In the genomic region with DNA sequence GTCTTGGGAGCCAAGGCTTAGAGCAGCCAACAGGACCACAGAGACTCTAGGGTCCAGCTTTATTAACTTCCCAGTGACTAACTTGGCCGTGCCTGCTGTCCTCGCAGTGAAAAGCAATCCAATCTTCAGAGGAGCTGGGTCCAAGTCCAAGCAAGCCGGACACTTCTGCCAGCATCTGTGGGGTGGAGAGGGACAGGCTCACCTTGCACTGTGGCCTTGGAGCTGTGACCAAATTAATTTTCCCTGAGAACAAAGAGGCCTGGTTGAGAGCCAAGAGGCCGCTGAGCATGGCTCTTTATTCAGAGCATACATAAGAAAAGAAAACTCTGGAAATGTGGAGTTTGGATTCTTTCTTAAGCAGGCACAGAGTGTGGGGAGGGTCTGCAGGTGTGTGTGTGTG, we compare ENCODE assay signal across 15 mouse cellular contexts.
DNase-seq lines count a peak whose midpoint lies in the region; ATAC-seq and TF ChIP-seq lines count a peak whose summit lies in the region.
"Had no signal": no experiment of that assay in that cellular context is flagged by ENCODE, and none has a peak within 500 bp of the region (broad histone marks: within the 10 kb centered on the region; RNA-seq: fewer than 3 reads in every experiment).

No protein-coding gene starts in this region.

- intact Hi-C loops in gastrocnemius, postnatal 14 days (cut with DNase I; ENCODE audit: low total_unique reads), result no loop called here

- H3K9ac ChIP-seq in hindbrain, postnatal 0 days (replicated peaks; ENCODE audit: low read length), result no peak overlapping the region
- H3K9ac ChIP-seq in hindbrain, embryonic 13.5 days, result no peak overlapping the region
- H3K9ac ChIP-seq: liver, postnatal 0 days; neural tube, embryonic 13.5 days had no signal

- peak; percentile 16 for DNase-seq in gastrocnemius, postnatal 25 days
- no peak for DNase-seq in gastrocnemius, postnatal 14 days
- DNase-seq in hindbrain, postnatal 0 days (ENCODE audit: low spot score), result peak; percentile 46
- DNase-seq in adrenal gland, postnatal 10 days, result peak; percentile 38
- peak; percentile 27 to 59 for DNase-seq in adrenal gland, postnatal 36 days
- DNase-seq in embryo, embryonic 11 days, result no peak
- DNase-seq: cerebellum, adult 9-11 months; kidney, adult 9 months; kidney, postnatal 4 days; liver; liver, postnatal 0 days; lung, postnatal 14 days; right cerebral cortex, postnatal 14 days had no signal

- H3K4me2 ChIP-seq in hindbrain, postnatal 0 days (ENCODE audit: low read depth, low read length), result no peak overlapping the region
- H3K4me2 ChIP-seq in hindbrain, embryonic 13.5 days, result no peak overlapping the region
- H3K4me2 ChIP-seq: neural tube, embryonic 13.5 days had no signal

- peaks cover 11% of the 10 kb centered on the region; the same call in 1 of the 2 replicates for H3K4me1 ChIP-seq in hindbrain, postnatal 0 days (ENCODE audit: insufficient read depth, low read length)
- peaks cover 38% of the 10 kb centered on the region for H3K4me1 ChIP-seq in hindbrain, embryonic 13.5 days (replicated peaks)

- H3K27ac ChIP-seq in hindbrain, postnatal 0 days, result no peak overlapping the region
- no peak overlapping the region for H3K27ac ChIP-seq in hindbrain, embryonic 13.5 days
- H3K27ac ChIP-seq: neural tube, embryonic 13.5 days had no signal

- 0 out of 2 replicates have a peak, but pooled peaks have one; percentile 15 for ATAC-seq in hindbrain, postnatal 0 days
- no peak for ATAC-seq in hindbrain, embryonic 13.5 days (ENCODE audit: low FRiP score)
- ATAC-seq: liver, postnatal 0 days had no signal

- no peaks in the 10 kb centered on the region for H3K9me3 ChIP-seq in hindbrain, postnatal 0 days (ENCODE audit: low read length)
- H3K9me3 ChIP-seq in hindbrain, embryonic 13.5 days, result no peaks in the 10 kb centered on the region
- H3K9me3 ChIP-seq: neural tube, embryonic 13.5 days had no signal

- 37% methylated on average over 4 of the region's 4 CpGs for WGBS in hindbrain, postnatal 0 days
- 64% methylated on average over 4 of the region's 4 CpGs for WGBS in hindbrain, embryonic 13.5 days

- no peaks in the 10 kb centered on the region for H3K36me3 ChIP-seq in hindbrain, postnatal 0 days (ENCODE audit: insufficient read depth, low read length)
- H3K36me3 ChIP-seq in hindbrain, embryonic 13.5 days, result no peaks in the 10 kb centered on the region
- H3K36me3 ChIP-seq: neural tube, embryonic 13.5 days had no signal

- no peaks in the 10 kb centered on the region for H3K27me3 ChIP-seq in hindbrain, postnatal 0 days (ENCODE audit: insufficient read depth, low read length)
- no peaks in the 10 kb centered on the region for H3K27me3 ChIP-seq in hindbrain, embryonic 13.5 days
- H3K27me3 ChIP-seq: neural tube, embryonic 13.5 days had no signal

- TF ChIP-seq CTCF in hindbrain, postnatal 0 days (IDR thresholded peaks at IDR 0.05; ENCODE audit: low read depth), result no peak

- no peak overlapping the region for H3K4me3 ChIP-seq in hindbrain, postnatal 0 days (ENCODE audit: low read length)
- no peak overlapping the region for H3K4me3 ChIP-seq in hindbrain, embryonic 13.5 days
- H3K4me3 ChIP-seq: neural tube, embryonic 13.5 days had no signal

Comparison
In these comparisons a context has a peak if more than half of its experiments do, and no peak if none do; other contexts are left out.
1. DNase-seq: peak in gastrocnemius, postnatal 25 days (single experiment), hindbrain, postnatal 0 days (single experiment), adrenal gland, postnatal 10 days (single experiment) and adrenal gland, postnatal 36 days (2 of 2); none in gastrocnemius, postnatal 14 days (single experiment) and embryo, embryonic 11 days (single experiment).